Comparison of ENCODE assay signal across 8 mouse cellular contexts in the genomic region with DNA sequence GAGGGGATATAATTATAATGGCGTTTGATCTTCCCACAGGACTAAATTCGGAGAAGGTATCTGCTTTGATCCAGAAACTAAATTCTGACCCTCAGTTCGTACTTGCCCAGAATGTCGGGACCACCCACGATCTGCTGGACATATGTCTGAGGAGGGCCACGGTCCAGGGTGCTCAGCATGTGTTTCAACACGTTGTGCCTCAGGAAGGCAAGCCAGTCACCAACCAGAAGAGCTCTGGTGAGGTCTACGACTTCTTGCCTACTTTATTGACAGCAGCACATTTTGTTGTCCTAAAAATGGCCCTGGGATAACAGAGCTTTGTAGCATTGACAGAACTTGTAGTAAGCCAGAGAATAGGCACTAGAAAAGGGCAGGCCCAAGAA. TPM values are rescaled to one million over a fixed set of nuclear protein-coding genes. Genes with fewer than 3 reads are reported as not detected.
A peak's percentile ranks its signal among the peaks of the same experiment; 100 is the strongest.
DNase-seq lines count a peak whose midpoint lies in the region; ATAC-seq lines count a peak whose summit lies in the region.
"Had no signal": no experiment of that assay in that cellular context is flagged by ENCODE, and none has a peak within 500 bp of the region (broad histone marks: within the 10 kb centered on the region; RNA-seq: fewer than 3 reads in every experiment).

No protein-coding gene starts in this region.

- H3K9me3 ChIP-seq in megakaryocyte, embryonic 14.5 days: no peaks in the 10 kb centered on the region
- H3K9me3 ChIP-seq in embryonic facial prominence, embryonic 15.5 days (replicated peaks): no peaks in the 10 kb centered on the region

- no peak for ATAC-seq in megakaryocyte, adult 5-6 weeks (ENCODE audit: poor library complexity, severe bottlenecking)
- ATAC-seq in embryonic facial prominence, embryonic 15.5 days (ENCODE audit: insufficient number of reproducible peaks, low FRiP score, low TSS enrichment, low read depth): no peak
- ATAC-seq in granulocyte monocyte progenitor cell, adult 5-6 weeks (replicated peaks; ENCODE audit: poor library complexity, severe bottlenecking): no peak

- no peaks in the 10 kb centered on the region for H3K27me3 ChIP-seq in megakaryocyte, embryonic 14.5 days (replicated peaks)
- H3K27me3 ChIP-seq in embryonic facial prominence, embryonic 15.5 days: no peaks in the 10 kb centered on the region

- peak; percentile 8 for DNase-seq in c-Kit-positive CD71-positive TER-119-negative erythroid progenitor cells, embryonic 14.5 days (ENCODE audit: low read depth)
- peak; percentile 13 to 35 for DNase-seq in kidney, postnatal 4 days
- DNase-seq in naive thymus-derived CD4-positive, alpha-beta T cell, adult 2 months (ENCODE audit: low read depth): peak; percentile 14

- peaks cover 46% of the 10 kb centered on the region for H3K4me1 ChIP-seq in megakaryocyte, embryonic 14.5 days
- peaks cover 8% of the 10 kb centered on the region for H3K4me1 ChIP-seq in embryonic facial prominence, embryonic 15.5 days

- WGBS in embryonic facial prominence, embryonic 15.5 days: under 1% methylated on average over 8 of the region's 8 CpGs

- H3K4me3 ChIP-seq in megakaryocyte, embryonic 14.5 days (replicated peaks): peak overlapping the region; percentile 97
- H3K4me3 ChIP-seq in embryonic facial prominence, embryonic 15.5 days (replicated peaks): peak overlapping the region; percentile 63

- peak overlapping the region; percentile 62 for H3K9ac ChIP-seq in embryonic facial prominence, embryonic 15.5 days

- H3K27ac ChIP-seq in embryonic facial prominence, embryonic 15.5 days (replicated peaks): 0 out of 2 replicates have a peak overlapping the region, but pooled peaks have one; percentile 93

- H3K36me3 ChIP-seq in megakaryocyte, embryonic 14.5 days (replicated peaks; ENCODE audit: low read length): peaks cover 38% of the 10 kb centered on the region
- peaks cover 21% of the 10 kb centered on the region for H3K36me3 ChIP-seq in embryonic facial prominence, embryonic 15.5 days

- peak overlapping the region; percentile 75 for H3K4me2 ChIP-seq in embryonic facial prominence, embryonic 15.5 days (replicated peaks)

RNA-seq across cellular contexts. Expression of a gene that starts 21.6 kb away (rescaled TPM):
- polyA plus RNA-seq in megakaryocyte, embryonic 14.5 days (2012; ENCODE audit: insufficient read depth, low replicate concordance): 4.6 and 31.1 TPM in 2 replicates
- total RNA-seq in megakaryocyte, adult 5-6 weeks (2015): 48.4 and 55.6 TPM in 2 replicates
- 139 and 143 TPM in 2 replicates for total RNA-seq in megakaryocyte, adult 5-6 weeks (2017)
- polyA plus RNA-seq in embryonic facial prominence, embryonic 15.5 days (2015; fragmentation: Nextera tagmentation; extraction: Ambion mirVana): 170 and 171 TPM in 2 replicates
- total RNA-seq in granulocyte monocyte progenitor cell, adult 5-6 weeks (2014; fragmentation: Nextera tagmentation): 83.3 and 85.8 TPM in 2 replicates
- 226 and 238 TPM in 2 replicates for total RNA-seq in granulocyte monocyte progenitor cell, adult 5-6 weeks (2017)

RNA-seq across cellular contexts. Expression of a gene that starts 44.2 kb away (rescaled TPM):
- polyA plus RNA-seq in megakaryocyte, embryonic 14.5 days (2012; ENCODE audit: insufficient read depth, low replicate concordance): not detected in 2 replicates
- not detected in 2 replicates for total RNA-seq in megakaryocyte, adult 5-6 weeks (2015)
- not detected in 2 replicates for total RNA-seq in megakaryocyte, adult 5-6 weeks (2017)
- 1.5 and 1.8 TPM in 2 replicates for polyA plus RNA-seq in embryonic facial prominence, embryonic 15.5 days (2015; fragmentation: Nextera tagmentation; extraction: Ambion mirVana)
- not detected in 2 replicates for total RNA-seq in granulocyte monocyte progenitor cell, adult 5-6 weeks (2014; fragmentation: Nextera tagmentation)
- total RNA-seq in granulocyte monocyte progenitor cell, adult 5-6 weeks (2017): not detected in 2 replicates
- total RNA-seq: hematopoietic stem cell, adult 5-6 weeks had no signal

RNA-seq across cellular contexts. Expression of a gene that starts 52.2 kb away (rescaled TPM):
- 92.6 and 133 TPM in 2 replicates for polyA plus RNA-seq in megakaryocyte, embryonic 14.5 days (2012; ENCODE audit: insufficient read depth, low replicate concordance)
- total RNA-seq in megakaryocyte, adult 5-6 weeks (2015): 0.49 and 0.64 TPM in 2 replicates
- total RNA-seq in megakaryocyte, adult 5-6 weeks (2017): 0.41 and 0.70 TPM in 2 replicates
- 3.8 and 4.7 TPM in 2 replicates for polyA plus RNA-seq in embryonic facial prominence, embryonic 15.5 days (2015; fragmentation: Nextera tagmentation; extraction: Ambion mirVana)
- total RNA-seq in granulocyte monocyte progenitor cell, adult 5-6 weeks (2014; fragmentation: Nextera tagmentation): not detected in 2 replicates
- total RNA-seq in granulocyte monocyte progenitor cell, adult 5-6 weeks (2017): not detected in 2 replicates
- total RNA-seq: hematopoietic stem cell, adult 5-6 weeks had no signal
